Comparison of ENCODE assay signal across 19 mouse cellular contexts in the genomic region with DNA sequence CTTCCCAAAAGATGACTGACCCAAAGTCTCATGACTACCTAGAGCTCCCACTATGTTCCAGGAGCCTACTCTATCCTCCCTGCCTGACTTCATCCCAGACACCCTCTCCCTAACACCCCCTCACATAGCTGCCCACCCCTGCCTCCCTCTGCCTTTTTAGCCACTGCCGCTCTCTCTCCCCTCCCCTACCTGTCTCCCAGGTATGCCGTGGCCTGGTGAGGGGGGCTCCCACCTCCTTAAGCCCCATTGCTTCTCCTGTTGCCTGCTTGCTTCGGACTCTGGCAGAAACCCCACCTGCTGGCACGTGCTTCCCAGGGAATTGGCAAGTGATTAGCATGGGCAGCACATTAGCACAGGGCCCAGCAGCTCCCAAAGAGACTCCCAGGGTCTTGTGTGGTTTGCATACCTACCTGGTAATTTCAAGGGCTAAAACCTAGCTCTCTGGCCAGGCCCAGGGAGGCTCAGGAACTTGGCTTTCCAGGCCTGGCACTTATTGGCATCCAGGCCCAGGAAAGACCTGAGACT. TPM values are rescaled to one million over a fixed set of nuclear protein-coding genes. Genes with fewer than 3 reads are reported as not detected.
A peak's percentile ranks its signal among the peaks of the same experiment; 100 is the strongest.
DNase-seq lines count a peak whose midpoint lies in the region; ATAC-seq and TF ChIP-seq lines count a peak whose summit lies in the region.
"Had no signal": no experiment of that assay in that cellular context is flagged by ENCODE, and none has a peak within 500 bp of the region (broad histone marks: within the 10 kb centered on the region; RNA-seq: fewer than 3 reads in every experiment).

No protein-coding gene starts in this region.

- H3K4me3 ChIP-seq in heart, embryonic 13.5 days = 0 out of 2 replicates have a peak overlapping the region, but pooled peaks have one; percentile 44
- H3K4me3 ChIP-seq in lung, embryonic 15.5 days = peak overlapping the region; percentile 31; the same call in 1 of the 2 replicates
- no peak overlapping the region for H3K4me3 ChIP-seq in CH12.LX (replicated peaks in 1 of 3; ENCODE audit: low read depth in 2 of 3, low read length in 2 of 3, poor library complexity in 1 of 3)
- H3K4me3 ChIP-seq: myocyte had no signal

- TF ChIP-seq EP300 in CH12.LX (IDR thresholded peaks at IDR 0.05; ENCODE audit: low read length) = no peak

- ATAC-seq in heart, embryonic 13.5 days (ENCODE audit: extremely low read depth, insufficient number of reproducible peaks, low FRiP score, low TSS enrichment) = no peak
- no peak for ATAC-seq in lung, embryonic 15.5 days (ENCODE audit: borderline replicate concordance, extremely low read depth, low FRiP score, low TSS enrichment)
- ATAC-seq: activated CD4-positive, CD25-positive, alpha-beta regulatory T cell, adult 4 months; forebrain, embryonic 13.5 days; lung, postnatal 0 days; midbrain, embryonic 15.5 days had no signal

- TF ChIP-seq CTCF in CH12.LX (conservative IDR thresholded peaks at IDR 0.05 in 1 of 2, IDR thresholded peaks at IDR 0.05 in 1 of 2; ENCODE audit: low read depth in 2 of 2, low read length in 2 of 2) = no peak

- no peaks in the 10 kb centered on the region for H3K36me3 ChIP-seq in heart, embryonic 13.5 days
- no peaks in the 10 kb centered on the region for H3K36me3 ChIP-seq in lung, embryonic 15.5 days
- H3K36me3 ChIP-seq in CH12.LX (replicated peaks in 1 of 2; ENCODE audit: control insufficient read depth in 1 of 2, insufficient read depth in 1 of 2, low read length in 1 of 2) = peaks cover 33 to 51% of the 10 kb centered on the region in 2 experiments
- H3K36me3 ChIP-seq: midbrain, embryonic 15.5 days had no signal

- no peak overlapping the region for H3K27ac ChIP-seq in heart, embryonic 13.5 days (replicated peaks)
- no peak overlapping the region for H3K27ac ChIP-seq in lung, embryonic 15.5 days
- H3K27ac ChIP-seq in CH12.LX (ENCODE audit: insufficient read depth, low read depth) = no peak overlapping the region
- H3K27ac ChIP-seq: forebrain, embryonic 13.5 days; liver, embryonic 15.5 days; midbrain, embryonic 15.5 days had no signal

- H3K9ac ChIP-seq in heart, embryonic 13.5 days = peak overlapping the region; percentile 8
- H3K9ac ChIP-seq in lung, embryonic 15.5 days = no peak overlapping the region
- H3K9ac ChIP-seq in CH12.LX (ENCODE audit: insufficient read depth, low read depth) = no peak overlapping the region
- H3K9ac ChIP-seq: forebrain, embryonic 13.5 days; liver, embryonic 15.5 days; midbrain, embryonic 15.5 days had no signal

- TF ChIP-seq POLR2A in CH12.LX (IDR thresholded peaks at IDR 0.05; ENCODE audit: low read depth, low read length) = no peak

- DNase-seq in adrenal gland, postnatal 10 days = peak; percentile 23
- no peak for DNase-seq in adrenal gland, adult (ENCODE audit: inconsistent age in 2 of 2, low spot score in 1 of 2)
- no peak for DNase-seq in heart, postnatal 4 days
- DNase-seq in lung, postnatal 25 days (ENCODE audit: low spot score) = no peak
- DNase-seq in CH12.LX (ENCODE audit: extremely low read depth) = no peak
- no peak for DNase-seq in right cerebral cortex, postnatal 25 days
- DNase-seq: adrenal gland, postnatal 25 days; cerebellum, adult 11-12 months; cerebellum, postnatal 36 days; kidney, adult 18-20 months; right cerebral cortex, postnatal 14 days had no signal

- H3K4me2 ChIP-seq in heart, embryonic 13.5 days = no peak overlapping the region
- H3K4me2 ChIP-seq in lung, embryonic 15.5 days = peak overlapping the region; percentile 60; the same call in 1 of the 2 replicates
- H3K4me2 ChIP-seq in CH12.LX (ENCODE audit: insufficient read depth, low read depth, poor library complexity, severe bottlenecking) = no peak overlapping the region

- no peaks in the 10 kb centered on the region for H3K79me2 ChIP-seq in CH12.LX (replicated peaks; ENCODE audit: control insufficient read depth, extremely low read depth, insufficient read depth, poor library complexity, severe bottlenecking)

- in situ Hi-C loops in CH12.LX (cut with MboI; ENCODE audit: low pct_ligation_motif_present, low pct_unique_long_range_greater_than_20kb, low sequenced_read_pairs) = loop anchor here (5.0 to 10.0 kb wide), 2 partner anchors 38 to 115 kb away; no protein-coding TSS in a partner anchor

- peaks cover 58% of the 10 kb centered on the region for H3K4me1 ChIP-seq in heart, embryonic 13.5 days
- H3K4me1 ChIP-seq in lung, embryonic 15.5 days = peaks cover 47% of the 10 kb centered on the region
- H3K4me1 ChIP-seq in CH12.LX (ENCODE audit: control insufficient read depth in 1 of 2, insufficient read depth in 2 of 2) = peaks cover 17 to 57% of the 10 kb centered on the region in 2 experiments

- TF ChIP-seq RAD21 in CH12.LX (IDR thresholded peaks at IDR 0.05; ENCODE audit: low read depth, low read length) = no peak

- peaks cover 90% of the 10 kb centered on the region for H3K27me3 ChIP-seq in heart, embryonic 13.5 days (replicated peaks)
- peaks cover 92% of the 10 kb centered on the region for H3K27me3 ChIP-seq in lung, embryonic 15.5 days
- H3K27me3 ChIP-seq in CH12.LX (replicated peaks) = peaks cover 22% of the 10 kb centered on the region

- WGBS in heart, embryonic 13.5 days = 41% methylated on average over 4 of the region's 4 CpGs
- 29% methylated on average over 4 of the region's 4 CpGs for WGBS in lung, embryonic 15.5 days

- dilution Hi-C loops in CH12.LX (cut with MboI; ENCODE audit: extremely low pct_ligation_motif_present, extremely low pct_unique_long_range_greater_than_20kb, low sequenced_read_pairs) = no loop called here

- H3K9me3 ChIP-seq in heart, embryonic 13.5 days = no peaks in the 10 kb centered on the region
- H3K9me3 ChIP-seq in lung, embryonic 15.5 days = no peaks in the 10 kb centered on the region
- H3K9me3 ChIP-seq in CH12.LX (replicated peaks; ENCODE audit: low read length) = peaks cover 21% of the 10 kb centered on the region
- H3K9me3 ChIP-seq: forebrain, embryonic 13.5 days; liver, embryonic 15.5 days; midbrain, embryonic 15.5 days had no signal

TF ChIP-seq in CH12.LX, 34 proteins besides CTCF, POLR2A, EP300 and RAD21:
- TF ChIP-seq ZC3H11A (IDR thresholded peaks at IDR 0.05; ENCODE audit: low read depth, low read length) (no peak), RCOR1 (conservative IDR thresholded peaks at IDR 0.05; ENCODE audit: low read depth, low read length) (no peak), TCF12 (IDR thresholded peaks at IDR 0.05; ENCODE audit: low read depth, low read length) (0 out of 2 replicates have a peak, but pooled peaks have one; percentile 9), CHD2 (IDR thresholded peaks at IDR 0.05; ENCODE audit: low read length) (no peak), POLR2AphosphoS2 (IDR thresholded peaks at IDR 0.05; ENCODE audit: low read depth, low read length) (peak; percentile 83)
TF ChIP-seq in CH12.LX: peak in this region for 2.

RNA-seq across cellular contexts. Expression of a gene that starts 5.3 kb away (rescaled TPM):
- total RNA-seq in adrenal gland, postnatal 10 days (2021) = 100 to 1,000 TPM; 204 to 243 TPM
- polyA plus RNA-seq in heart, embryonic 13.5 days (2015; fragmentation: Nextera tagmentation; extraction: Ambion mirVana) = 1.8 and 2.2 TPM in 2 replicates
- total RNA-seq in heart, postnatal 4 days (2021) = 10 to 100 TPM; 71.7 to 82.2 TPM
- polyA plus RNA-seq in lung, embryonic 15.5 days (2015; fragmentation: Nextera tagmentation; extraction: Ambion mirVana) = 0.32 and 0.84 TPM in 2 replicates
- 0.46 and 1.3 TPM in 2 replicates for total RNA-seq in CH12.LX (2012; rRNA removed)
- total RNA-seq in CH12.LX (2014; rRNA removed) = not detected in 2 replicates
- 0.97 and 6.0 TPM in 2 replicates for polyA plus RNA-seq in CH12.LX (2012; ENCODE audit: insufficient read length, low read depth)
- polyA plus RNA-seq: activated CD4-positive, CD25-positive, alpha-beta regulatory T cell, adult 4 months; forebrain, embryonic 13.5 days; midbrain, embryonic 15.5 days had no signal

RNA-seq across cellular contexts. Expression of a gene that starts 7.4 kb away (rescaled TPM):
- 10 to 100 TPM; 21.9 to 22.9 TPM for total RNA-seq in adrenal gland, postnatal 10 days (2021)
- 36.6 and 41.4 TPM in 2 replicates for polyA plus RNA-seq in heart, embryonic 13.5 days (2015; fragmentation: Nextera tagmentation; extraction: Ambion mirVana)
- 10 to 100 TPM; 23.2 to 23.8 TPM for total RNA-seq in heart, postnatal 4 days (2021)
- polyA plus RNA-seq in lung, embryonic 15.5 days (2015; fragmentation: Nextera tagmentation; extraction: Ambion mirVana) = 18.9 and 20.9 TPM in 2 replicates
- total RNA-seq in CH12.LX (2012; rRNA removed) = 133 and 143 TPM in 2 replicates
- total RNA-seq in CH12.LX (2014; rRNA removed) = 157 and 162 TPM in 2 replicates
- polyA plus RNA-seq in CH12.LX (2012; ENCODE audit: insufficient read length, low read depth) = 136 and 140 TPM in 2 replicates

RNA-seq across cellular contexts. Expression of a gene that starts 12.7 kb away (rescaled TPM):
- total RNA-seq in adrenal gland, postnatal 10 days (2021) = 10 to 100 TPM; 11.5 to 14.8 TPM
- polyA plus RNA-seq in heart, embryonic 13.5 days (2015; fragmentation: Nextera tagmentation; extraction: Ambion mirVana) = 17.0 and 17.3 TPM in 2 replicates
- 10 to 100 TPM; 16.7 to 19.5 TPM for total RNA-seq in heart, postnatal 4 days (2021)
- 11.4 and 19.7 TPM in 2 replicates for polyA plus RNA-seq in lung, embryonic 15.5 days (2015; fragmentation: Nextera tagmentation; extraction: Ambion mirVana)
- 31.4 and 33.5 TPM in 2 replicates for total RNA-seq in CH12.LX (2012; rRNA removed)
- 24.4 and 25.9 TPM in 2 replicates for total RNA-seq in CH12.LX (2014; rRNA removed)
- polyA plus RNA-seq in CH12.LX (2012; ENCODE audit: insufficient read length, low read depth) = 54.9 and 74.5 TPM in 2 replicates

Comparison
In these comparisons a context has a peak if more than half of its experiments do, and no peak if none do; other contexts are left out.
1. H3K4me3 ChIP-seq: peak in heart, embryonic 13.5 days (single experiment) and lung, embryonic 15.5 days (single experiment); none in CH12.LX (0 of 3).
2. RNA of a gene that starts 5.3 kb away (total RNA-seq): 204 to 243 TPM in adrenal gland, postnatal 10 days and 71.7 to 82.2 TPM in heart, postnatal 4 days; 0.46 to 1.3 TPM in CH12.LX; every median in the first group is over 10 times any median in the second.
3. RNA of a gene that starts 7.4 kb away (total RNA-seq): 133 to 162 TPM in CH12.LX; 23.2 to 23.8 TPM in heart, postnatal 4 days and 21.9 to 22.9 TPM in adrenal gland, postnatal 10 days; every median in the first group is over 4 times any median in the second.